Mouse (Mus musculus) hindbrain, embryonic 11.5 days (tissue): ENCODE measurements at regions not wholly inside any gene's neighbourhood (a gene's known extent, or its start where the extent isn't known, plus 50 kb on each side); places are given as distances from the start of the nearest gene placed in this dataset.

Experiments used
- ATAC-seq: fragments of 200-750 bp; cut with Nextera tagmentation; 2 replicates; pipeline ENCODE4 v1.8.0; 2017; ENCODE audit warnings: mild to moderate bottlenecking, moderate TSS enrichment, moderate library complexity; ENCODE audit not compliant: low FRiP score
- DNase-seq: peaks from one replicate; pipeline ENCODE4 v3.0.0-alpha.2; 2015; ENCODE audit warnings: low spot score
- H3K27ac ChIP-seq: fragments of 300-500 bp; sonication (generic); 2 replicates; pipeline ENCODE4 v1.5.1; 2014; ENCODE audit warnings: mild to moderate bottlenecking, low read depth, low read length
- H3K27me3 ChIP-seq: fragments of 300-500 bp; sonication (generic); 2 replicates; pipeline ENCODE4 v1.6.1; 2014; ENCODE audit warnings: mild to moderate bottlenecking, low read length, moderate library complexity, mixed read lengths; ENCODE audit not compliant: control insufficient read depth, insufficient read depth
- H3K36me3 ChIP-seq: fragments of 300-500 bp; sonication (generic); 2 replicates; pipeline ENCODE4 v1.6.1; 2014; ENCODE audit warnings: mild to moderate bottlenecking, low read length, moderate library complexity, mixed read lengths; ENCODE audit not compliant: control insufficient read depth, insufficient read depth
- H3K4me1 ChIP-seq: fragments of 300-500 bp; sonication (generic); replicated peaks from 2 replicates; pipeline ENCODE4 v1.6.1; 2014; ENCODE audit warnings: low read length, mixed read lengths; ENCODE audit not compliant: control insufficient read depth, insufficient read depth
- H3K4me2 ChIP-seq: fragments of 300-500 bp; sonication (generic); replicated peaks from 2 replicates; pipeline ENCODE4 v1.6.1; 2014; ENCODE audit warnings: mild to moderate bottlenecking, low read depth, low read length
- H3K4me3 ChIP-seq: fragments of 300-500 bp; sonication (generic); 2 replicates; pipeline ENCODE4 v1.5.1; 2014; ENCODE audit warnings: low read depth, low read length
- H3K9ac ChIP-seq: fragments of 300-500 bp; sonication (generic); 2 replicates; pipeline ENCODE4 v1.6.1; 2014; ENCODE audit warnings: low read depth, low read length
- H3K9me3 ChIP-seq: fragments of 300-500 bp; sonication (generic); 2 replicates; pipeline ENCODE4 v1.6.1; 2016; ENCODE audit warnings: low read length; ENCODE audit not compliant: control insufficient read depth
- WGBS: fragments of 180-500 bp; shearing (Covaris S2); extraction: QIAGEN DNeasy Blood & Tissue Kit; methylation state at CpG from one replicate; pipeline ENCODE4 v1.1.7; 2014; 5-methylcytosine and 5-hydroxymethylcytosine counted together

- H3K9ac ChIP-seq = no peak overlapping the region
- no peak overlapping the region for H3K27ac ChIP-seq
- H3K9me3 ChIP-seq = no peaks in the 10 kb centered on the region
- DNase-seq = no peak
- no peaks in the 10 kb centered on the region for H3K4me1 ChIP-seq
- H3K36me3 ChIP-seq = no peaks in the 10 kb centered on the region
- 74% methylated on average over 3 of the region's 3 CpGs for WGBS
- no peak overlapping the region for H3K4me2 ChIP-seq
- no peaks in the 10 kb centered on the region for H3K27me3 ChIP-seq
- H3K4me3 ChIP-seq = no peak overlapping the region
- no peak for ATAC-seq
Measured at GRCm38 (mm10) chr13:82849037-82849436, 654.8 kb upstream of the Mef2c start.

- Histone ChIP-seq H3K9me3 (no peaks in the 10 kb centered on the region), H3K27me3 (no peaks in the 10 kb centered on the region), H3K4me2 (no peak overlapping the region), H3K36me3 (no peaks in the 10 kb centered on the region), H3K4me1 (no peaks in the 10 kb centered on the region), H3K27ac (no peak overlapping the region), H3K9ac (no peak overlapping the region), H3K4me3 (no peak overlapping the region)
- DNase-seq (no peak), ATAC-seq (no peak; the same call in 1 of the 2 replicates)
Measured at GRCm38 (mm10) chr13:82869869-82870268, 634.0 kb upstream of the Mef2c start.

- no peaks in the 10 kb centered on the region for H3K4me1 ChIP-seq
- H3K4me2 ChIP-seq = no peak overlapping the region
- no peak overlapping the region for H3K9ac ChIP-seq
- DNase-seq (no peak), ATAC-seq (no peak)
- H3K9me3 ChIP-seq = no peaks in the 10 kb centered on the region
- WGBS = 86% methylated on average over 1 of the region's 1 CpGs
- no peak overlapping the region for H3K4me3 ChIP-seq
- H3K36me3 ChIP-seq = no peaks in the 10 kb centered on the region
- H3K27me3 ChIP-seq = no peaks in the 10 kb centered on the region
- H3K27ac ChIP-seq = no peak overlapping the region
Measured at GRCm38 (mm10) chr13:82874091-82874490, 629.7 kb upstream of the Mef2c start.

DNA sequence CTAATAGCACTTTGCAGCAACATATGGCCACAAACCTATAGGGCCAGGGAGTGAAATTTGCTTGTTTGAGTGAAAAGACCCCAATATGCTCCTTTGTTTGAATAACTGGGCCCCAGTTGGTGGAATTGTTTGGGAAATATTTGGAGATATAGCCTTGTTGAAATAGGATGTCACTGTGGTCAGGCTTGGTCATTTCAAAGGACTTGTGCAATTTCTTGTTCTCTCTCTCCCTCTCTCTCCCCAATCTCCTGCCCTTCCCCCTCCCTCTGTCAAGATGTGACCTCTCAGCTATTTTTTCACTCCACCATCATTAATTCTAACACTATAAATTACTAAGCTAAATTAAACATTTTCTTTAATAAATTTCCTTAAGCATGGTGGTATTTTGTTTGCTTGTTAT, 620.5 kb upstream of the Mef2c start:
- Histone ChIP-seq H3K4me2 (no peak overlapping the region), H3K36me3 (no peaks in the 10 kb centered on the region), H3K4me1 (no peaks in the 10 kb centered on the region), H3K4me3 (no peak overlapping the region), H3K9ac (no peak overlapping the region), H3K27ac (no peak overlapping the region), H3K27me3 (no peaks in the 10 kb centered on the region), H3K9me3 (no peaks in the 10 kb centered on the region)
- DNase-seq (no peak), ATAC-seq (no peak)

GRCm38 (mm10) chr13:82888755-82889154, 615.1 kb upstream of the Mef2c start:
- DNase-seq (no peak), ATAC-seq (no peak)
- 86% methylated on average over 1 of the region's 1 CpGs for WGBS
- H3K27ac ChIP-seq = no peak overlapping the region
- no peaks in the 10 kb centered on the region for H3K27me3 ChIP-seq
- no peak overlapping the region for H3K9ac ChIP-seq
- no peaks in the 10 kb centered on the region for H3K36me3 ChIP-seq
- H3K4me2 ChIP-seq = no peak overlapping the region
- H3K9me3 ChIP-seq = no peaks in the 10 kb centered on the region
- no peak overlapping the region for H3K4me3 ChIP-seq
- H3K4me1 ChIP-seq = no peaks in the 10 kb centered on the region

DNA sequence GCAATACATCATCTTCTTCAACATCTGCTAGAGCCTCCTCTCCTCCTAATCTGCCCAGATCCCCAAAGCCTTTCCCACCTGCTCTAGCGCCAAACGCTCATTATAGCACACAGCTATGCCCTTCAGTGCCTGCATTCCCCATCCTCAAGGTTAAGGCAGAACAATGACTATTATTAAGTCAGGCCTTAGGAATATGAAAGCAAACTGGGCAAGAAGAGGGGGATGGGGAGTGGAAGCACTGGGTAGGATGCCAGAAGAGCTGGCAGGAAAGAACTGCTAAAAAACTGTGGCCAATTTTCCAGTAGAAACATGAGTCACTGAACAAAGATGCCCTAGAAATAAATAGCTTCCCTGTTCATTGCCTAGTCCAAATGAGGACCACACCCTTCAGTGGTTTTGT, 611.1 kb upstream of the Mef2c start:
- Histone ChIP-seq H3K4me2 (no peak overlapping the region), H3K36me3 (no peaks in the 10 kb centered on the region), H3K9ac (no peak overlapping the region), H3K9me3 (no peaks in the 10 kb centered on the region), H3K4me3 (no peak overlapping the region), H3K27ac (no peak overlapping the region), H3K27me3 (no peaks in the 10 kb centered on the region), H3K4me1 (no peaks in the 10 kb centered on the region)
- WGBS = 92% methylated on average over 2 of the region's 2 CpGs
- no peak for ATAC-seq
- DNase-seq = no peak

- 58% methylated on average over 4 of the region's 4 CpGs for WGBS
- no peaks in the 10 kb centered on the region for H3K36me3 ChIP-seq
- H3K4me3 ChIP-seq = no peak overlapping the region
- no peaks in the 10 kb centered on the region for H3K27me3 ChIP-seq
- no peak overlapping the region for H3K27ac ChIP-seq
- H3K4me2 ChIP-seq = no peak overlapping the region
- no peaks in the 10 kb centered on the region for H3K4me1 ChIP-seq
- DNase-seq = no peak
- H3K9me3 ChIP-seq = no peaks in the 10 kb centered on the region
- no peak overlapping the region for H3K9ac ChIP-seq
- no peak for ATAC-seq
Measured at GRCm38 (mm10) chr13:82899686-82900085, 604.1 kb upstream of the Mef2c start.

GRCm38 (mm10) chr13:82902160-82902559, 601.7 kb upstream of the Mef2c start:
- Histone ChIP-seq H3K36me3 (no peaks in the 10 kb centered on the region), H3K4me2 (no peak overlapping the region), H3K27me3 (no peaks in the 10 kb centered on the region), H3K4me3 (no peak overlapping the region), H3K4me1 (no peaks in the 10 kb centered on the region), H3K9ac (no peak overlapping the region), H3K9me3 (no peaks in the 10 kb centered on the region), H3K27ac (no peak overlapping the region)
- DNase-seq (no peak), ATAC-seq (no peak)
- 89% methylated on average over 4 of the region's 4 CpGs for WGBS

GRCm38 (mm10) chr13:82903637-82904036, 600.2 kb upstream of the Mef2c start:
- no peak overlapping the region for H3K4me2 ChIP-seq
- ATAC-seq (no peak), DNase-seq (no peak)

More at GRCm38 (mm10) chr13:82903637-82904036, 600.2 kb upstream of the Mef2c start:
- Histone ChIP-seq H3K4me1 (no peaks in the 10 kb centered on the region), H3K9me3 (no peaks in the 10 kb centered on the region), H3K9ac (no peak overlapping the region), H3K36me3 (no peaks in the 10 kb centered on the region), H3K4me3 (no peak overlapping the region), H3K27ac (no peak overlapping the region), H3K27me3 (no peaks in the 10 kb centered on the region)
